Mouse (Mus musculus) C2C12 (cell line): ENCODE measurements around the gene Abcb1a. TPM values are rescaled to one million over a fixed set of nuclear protein-coding genes. Genes with fewer than 3 reads are reported as not detected.

Experiments
- H3K27me3 ChIP-seq: one replicate; pipeline ENCODE4 v1.6.1; 2011; ENCODE audit not compliant: control insufficient read depth, insufficient read depth, insufficient read length
- H3K36me3 ChIP-seq: one replicate; pipeline ENCODE4 v1.6.1; 2011; ENCODE audit not compliant: control insufficient read depth, insufficient read depth
- H3K4me3 ChIP-seq: one replicate; pipeline ENCODE4 v1.5.1; 2011; ENCODE audit warnings: mild to moderate bottlenecking, control low read depth; ENCODE audit not compliant: poor library complexity, insufficient read depth, severe bottlenecking
- H3K79me2 ChIP-seq: one replicate; pipeline ENCODE4 v1.6.1; 2011; ENCODE audit not compliant: control insufficient read depth, insufficient read depth
- H3K79me3 ChIP-seq: one replicate; pipeline ENCODE4 v1.6.1; 2011; ENCODE audit warnings: low read depth, control low read depth
- H3ac ChIP-seq: one replicate; pipeline ENCODE3; 2011; ENCODE audit warnings: low read depth; ENCODE audit not compliant: control insufficient read depth, insufficient read length
- CEBPB ChIP-seq: IDR thresholded peaks from one replicate; pipeline ENCODE4 v1.6.1; 2011; ENCODE audit warnings: low read depth, mild to moderate bottlenecking, control low read depth, moderate library complexity
- CTCF ChIP-seq: IDR thresholded peaks from one replicate; pipeline ENCODE4 v1.5.1; 2011; ENCODE audit not compliant: control insufficient read depth, insufficient read depth, insufficient read length
- FOSL1 ChIP-seq: IDR thresholded peaks from one replicate; pipeline ENCODE4 v1.8.0; 2011; ENCODE audit warnings: mild to moderate bottlenecking, low read length; ENCODE audit not compliant: poor library complexity, insufficient read depth, severe bottlenecking
- MAX ChIP-seq: IDR thresholded peaks from one replicate; pipeline ENCODE4 v1.6.1; 2011; ENCODE audit warnings: mild to moderate bottlenecking, control low read depth
- MYOD1 ChIP-seq: IDR thresholded peaks from one replicate; pipeline ENCODE4 v1.6.1; 2011; ENCODE audit warnings: low read depth; ENCODE audit not compliant: control insufficient read depth, insufficient read length
- MYOG ChIP-seq: IDR thresholded peaks from one replicate; pipeline ENCODE4 v1.6.1; 2011; ENCODE audit not compliant: control insufficient read depth, insufficient read length; ENCODE audit errors: extremely low read depth
- USF1 ChIP-seq: IDR thresholded peaks from one replicate; pipeline ENCODE4 v1.6.1; 2011; ENCODE audit warnings: low read depth, mild to moderate bottlenecking, control low read depth, moderate library complexity
- polyA plus RNA-seq: library from polyadenylated mRNA; unstranded; fragments of >200 nt; fragmentation: generic; extraction: Trizol; gene quantifications from one replicate; pipeline ENCODE4 v1.2.1, GENCODE M21; 2012; ENCODE audit warnings: missing spikeins

The Abcb1a gene
- polyA plus RNA-seq, 1 experiment, result 0.01 TPM

DNA sequence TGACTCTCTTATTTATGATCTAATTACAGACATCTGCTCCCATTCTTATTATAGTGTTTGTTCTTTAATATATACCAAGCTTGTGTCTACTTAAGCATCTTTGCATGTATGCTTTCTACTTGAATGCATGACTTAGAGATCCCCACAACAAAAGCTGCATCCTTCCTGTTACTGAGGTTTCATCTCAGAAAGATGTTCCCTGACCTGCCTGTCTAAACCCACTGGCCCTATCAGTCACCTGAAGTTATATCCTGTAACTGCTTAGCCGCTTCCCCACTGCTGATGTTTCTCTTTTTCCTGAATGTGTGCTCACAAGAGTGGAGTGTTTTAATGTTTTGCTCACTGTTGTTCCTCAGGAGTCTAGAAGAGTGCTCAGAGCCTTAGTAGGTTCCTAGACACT is 9.7 kb downstream of the Abcb1a start:
- TF ChIP-seq FOSL1 (no peak), MAX (no peak), MYOG (no peak)
- Histone ChIP-seq H3K79me3 (no peaks in the 10 kb centered on the region), H3K36me3 (no peaks in the 10 kb centered on the region), H3K27me3 (no peaks in the 10 kb centered on the region), H3K79me2 (no peaks in the 10 kb centered on the region), H3ac (no peak overlapping the region), H3K4me3 (no peak overlapping the region)

GRCm38 (mm10) chr5:8675262-8675951 is 15.5 kb downstream of the Abcb1a start:
- TF ChIP-seq MAX (no peak), USF1 (no peak), FOSL1 (no peak), MYOG (no peak), CTCF (no peak), CEBPB (no peak), MYOD1 (no peak)
- Histone ChIP-seq H3K79me3 (no peaks in the 10 kb centered on the region), H3K27me3 (no peaks in the 10 kb centered on the region), H3K36me3 (no peaks in the 10 kb centered on the region), H3ac (no peak overlapping the region), H3K79me2 (no peaks in the 10 kb centered on the region), H3K4me3 (no peak overlapping the region)

DNA sequence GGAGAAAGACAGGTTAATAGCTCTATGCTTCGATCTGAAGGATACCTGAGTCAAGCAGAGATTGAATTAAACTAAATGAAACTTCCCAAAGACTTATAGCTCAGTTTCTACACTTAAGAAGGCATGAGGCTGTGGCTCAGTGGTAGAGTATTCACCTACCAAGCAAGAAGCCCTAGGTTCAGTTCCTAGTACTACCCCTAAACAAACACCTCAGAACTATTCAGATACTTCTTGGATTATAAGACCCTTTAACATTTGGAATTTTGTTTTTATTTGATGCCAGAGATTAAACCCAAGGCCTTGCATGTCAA is 16.0 kb downstream of the Abcb1a start:
- Histone ChIP-seq H3K4me3 (no peak overlapping the region), H3ac (no peak overlapping the region)
- TF ChIP-seq MYOD1 (no peak), CEBPB (no peak), MAX (no peak)

GRCm38 (mm10) chr5:8681166-8681565 is 21.3 kb downstream of the Abcb1a start:
- H3K36me3 ChIP-seq, result no peaks in the 10 kb centered on the region
- H3K79me2 ChIP-seq, result no peaks in the 10 kb centered on the region
- H3ac ChIP-seq, result no peak overlapping the region
- no peaks in the 10 kb centered on the region for H3K79me3 ChIP-seq
- no peak for TF ChIP-seq USF1
- no peak for TF ChIP-seq MYOG
- TF ChIP-seq MAX, result no peak
- no peak for TF ChIP-seq MYOD1
- no peak for TF ChIP-seq CEBPB
- TF ChIP-seq FOSL1, result no peak
- TF ChIP-seq CTCF, result no peak
- H3K27me3 ChIP-seq, result no peaks in the 10 kb centered on the region
- H3K4me3 ChIP-seq, result no peak overlapping the region

More for the DNA sequence above, 16.0 kb downstream of the Abcb1a start:
- Histone ChIP-seq H3K36me3 (no peaks in the 10 kb centered on the region), H3K79me2 (no peaks in the 10 kb centered on the region), H3K27me3 (no peaks in the 10 kb centered on the region), H3K79me3 (no peaks in the 10 kb centered on the region)

GRCm38 (mm10) chr5:8683686-8684085 is 23.8 kb downstream of the Abcb1a start:
- no peaks in the 10 kb centered on the region for H3K36me3 ChIP-seq

GRCm38 (mm10) chr5:8686071-8686470 is 26.2 kb downstream of the Abcb1a start:
- no peaks in the 10 kb centered on the region for H3K79me3 ChIP-seq
- H3K4me3 ChIP-seq, result no peak overlapping the region
- H3ac ChIP-seq, result no peak overlapping the region
- H3K79me2 ChIP-seq, result no peaks in the 10 kb centered on the region
- H3K27me3 ChIP-seq, result no peaks in the 10 kb centered on the region
- no peak for TF ChIP-seq CTCF
- TF ChIP-seq USF1, result no peak
- TF ChIP-seq FOSL1, result no peak
- no peak for TF ChIP-seq MAX
- TF ChIP-seq CEBPB, result no peak
- TF ChIP-seq MYOD1, result no peak
- TF ChIP-seq MYOG, result no peak
- H3K36me3 ChIP-seq, result no peaks in the 10 kb centered on the region

More at GRCm38 (mm10) chr5:8683686-8684085, 23.8 kb downstream of the Abcb1a start:
- Histone ChIP-seq H3K79me2 (no peaks in the 10 kb centered on the region), H3K4me3 (no peak overlapping the region), H3K27me3 (no peaks in the 10 kb centered on the region), H3ac (no peak overlapping the region), H3K79me3 (no peaks in the 10 kb centered on the region)
- TF ChIP-seq MYOG (no peak), FOSL1 (no peak), MAX (no peak), USF1 (no peak), CTCF (no peak), MYOD1 (no peak), CEBPB (no peak)
